Mouse (Mus musculus): ENCODE measurements around the gene Olfr574. TPM values are rescaled to one million over a fixed set of nuclear protein-coding genes. Genes with fewer than 3 reads are reported as not detected.

Olfr574 gene
- polyA plus RNA-seq (2012; rRNA removed) = not detected in 2 replicates

DNA sequence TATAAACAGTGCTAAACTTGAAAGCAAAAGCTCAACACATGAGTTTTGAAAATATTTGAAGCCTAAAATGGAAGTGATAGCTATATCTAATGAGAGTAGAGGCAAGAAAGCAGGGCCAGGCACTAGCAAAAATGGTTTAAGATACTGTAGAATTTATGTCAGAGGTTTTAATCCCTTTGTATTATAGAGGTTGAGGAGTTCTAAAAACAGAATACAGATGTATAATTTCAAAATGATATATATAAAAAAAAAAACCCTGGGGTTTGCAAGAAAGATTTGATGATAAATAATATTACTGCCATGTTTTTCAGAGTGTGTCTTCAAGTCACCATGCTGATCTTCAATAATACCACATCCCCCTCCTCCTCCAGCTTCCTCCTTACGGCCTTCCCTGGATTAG lies at the start of gene Olfr574:
Gene Olfr574 (plus strand): TSS at position 301 of the 400 bp plus-strand sequence.
- 83% methylated on average over 1 of the region's 1 CpGs for WGBS

DNA sequence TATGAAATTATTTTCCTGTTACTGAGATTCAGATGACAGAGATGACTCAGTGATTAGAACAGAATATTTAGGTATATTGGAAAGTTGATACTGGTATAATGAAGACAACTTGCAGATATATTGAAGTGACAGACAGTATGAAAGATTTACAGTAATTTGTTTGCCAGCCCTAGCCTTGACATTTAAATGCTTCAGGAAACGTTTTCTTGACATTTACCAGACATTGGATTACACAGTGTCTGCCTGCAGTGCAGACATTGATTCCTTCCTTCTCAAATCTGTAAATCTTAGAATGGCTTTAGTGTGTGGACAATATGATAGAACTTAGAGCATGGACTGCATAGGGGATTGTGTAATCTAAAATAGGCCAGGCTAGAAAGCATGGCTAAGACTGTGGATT lies 33.0 kb upstream of the Olfr574 start:
- DNase-seq = no peak
- 22% methylated on average over 1 of the region's 1 CpGs for WGBS
- TF ChIP-seq CTCF (IDR thresholded peaks at IDR 0.05; ENCODE audit: insufficient read depth, low read length) (no peak), POLR2A (IDR thresholded peaks at IDR 0.05; ENCODE audit: borderline replicate concordance, extremely low read depth, low read depth, low read length) (no peak)
- no peak overlapping the region for H3K4me3 ChIP-seq (replicated peaks; ENCODE audit: extremely low read depth, low read depth, low read length)
- no peaks in the 10 kb centered on the region for H3K4me1 ChIP-seq (ENCODE audit: control insufficient read depth, insufficient read depth, low read length)

More for the DNA sequence above, at the start of gene Olfr574:
- H3K4me3 ChIP-seq (replicated peaks; ENCODE audit: extremely low read depth, low read depth, low read length) = no peak within 1 kb of the TSS
- no peaks in the 10 kb centered on the region for H3K4me1 ChIP-seq (ENCODE audit: control insufficient read depth, insufficient read depth, low read length)
- no peak for TF ChIP-seq CTCF (IDR thresholded peaks at IDR 0.05; ENCODE audit: insufficient read depth, low read length)
- no peak for TF ChIP-seq POLR2A (IDR thresholded peaks at IDR 0.05; ENCODE audit: borderline replicate concordance, extremely low read depth, low read depth, low read length)
- no peak for DNase-seq

DNA sequence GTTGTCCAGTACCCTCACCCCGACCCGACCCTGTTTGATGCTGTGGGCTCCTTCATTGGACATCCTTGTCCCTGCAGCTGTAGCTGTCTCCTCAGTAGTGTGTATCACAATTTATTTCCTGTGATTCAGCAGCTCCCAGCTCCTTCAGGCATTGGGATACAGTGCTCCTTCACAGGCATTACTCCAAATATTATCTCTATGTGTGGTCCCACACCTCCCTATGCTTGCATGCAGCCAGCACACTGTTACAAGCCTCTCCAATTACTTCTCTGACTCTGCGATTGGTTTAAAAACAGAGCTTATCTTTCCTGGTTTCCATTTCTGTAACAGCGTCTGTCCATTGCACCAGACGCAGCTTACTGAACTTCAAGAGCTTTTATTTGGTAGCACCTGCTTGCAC lies 31.9 kb upstream of the Olfr574 start:
- DNase-seq = no peak
- WGBS = 51% methylated on average over 5 of the region's 5 CpGs
- TF ChIP-seq POLR2A (IDR thresholded peaks at IDR 0.05; ENCODE audit: borderline replicate concordance, extremely low read depth, low read depth, low read length) (no peak), CTCF (IDR thresholded peaks at IDR 0.05; ENCODE audit: insufficient read depth, low read length) (no peak)
- H3K4me1 ChIP-seq (ENCODE audit: control insufficient read depth, insufficient read depth, low read length) = no peaks in the 10 kb centered on the region
- H3K4me3 ChIP-seq (replicated peaks; ENCODE audit: extremely low read depth, low read depth, low read length) = no peak overlapping the region

DNA sequence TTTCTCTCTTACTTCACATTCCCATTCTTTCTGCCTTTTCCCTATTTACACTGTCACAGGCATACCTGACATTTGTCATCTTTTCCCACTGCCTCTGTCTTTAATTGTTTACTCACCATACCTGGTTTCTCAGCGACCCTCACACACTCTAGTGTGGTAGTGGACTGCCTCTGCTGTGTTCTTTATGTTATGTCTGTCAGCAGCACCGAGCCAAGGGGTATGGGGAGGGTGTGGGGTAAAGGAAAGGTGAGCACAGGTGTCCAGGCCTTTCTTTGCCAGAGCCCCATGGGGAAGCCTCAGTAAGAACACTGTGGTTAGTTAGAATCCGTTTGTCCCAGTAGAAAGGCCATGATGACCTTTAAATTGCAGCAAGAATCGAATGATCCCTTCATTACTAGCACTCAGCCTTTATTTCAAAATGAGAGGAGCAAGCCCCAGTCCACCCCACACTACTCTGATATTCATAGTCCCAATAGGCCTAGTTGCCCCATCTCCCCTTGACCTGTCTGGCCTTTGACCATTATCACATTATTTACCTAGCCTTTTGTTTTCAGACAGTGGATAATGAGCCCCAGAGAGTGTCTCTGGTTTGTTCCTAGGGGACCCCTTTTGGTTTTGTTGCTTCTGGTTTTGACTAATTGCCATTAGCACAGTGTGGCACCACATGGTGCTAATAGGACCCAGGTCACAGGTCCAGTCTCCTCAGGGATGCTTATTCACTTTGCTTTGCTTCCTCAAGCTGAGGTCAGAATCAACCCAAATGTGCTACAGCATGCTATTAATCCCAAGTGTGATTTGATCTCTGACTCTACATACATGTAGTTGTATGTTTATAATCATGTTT lies 31.0 kb upstream of the Olfr574 start, which contains the start of gene Olfr571:
Gene Olfr571 (minus strand): TSS at position 505 of the 844 bp plus-strand sequence.
- 52% methylated on average over 4 of the region's 4 CpGs for WGBS
- Histone ChIP-seq H3K4me1 (ENCODE audit: control insufficient read depth, insufficient read depth, low read length) (no peaks in the 10 kb centered on the region), H3K4me3 (replicated peaks; ENCODE audit: extremely low read depth, low read depth, low read length) (no peak within 1 kb of the TSS)
- TF ChIP-seq CTCF (IDR thresholded peaks at IDR 0.05; ENCODE audit: insufficient read depth, low read length) (no peak), POLR2A (IDR thresholded peaks at IDR 0.05; ENCODE audit: borderline replicate concordance, extremely low read depth, low read depth, low read length) (no peak)
- DNase-seq = no peak

DNA sequence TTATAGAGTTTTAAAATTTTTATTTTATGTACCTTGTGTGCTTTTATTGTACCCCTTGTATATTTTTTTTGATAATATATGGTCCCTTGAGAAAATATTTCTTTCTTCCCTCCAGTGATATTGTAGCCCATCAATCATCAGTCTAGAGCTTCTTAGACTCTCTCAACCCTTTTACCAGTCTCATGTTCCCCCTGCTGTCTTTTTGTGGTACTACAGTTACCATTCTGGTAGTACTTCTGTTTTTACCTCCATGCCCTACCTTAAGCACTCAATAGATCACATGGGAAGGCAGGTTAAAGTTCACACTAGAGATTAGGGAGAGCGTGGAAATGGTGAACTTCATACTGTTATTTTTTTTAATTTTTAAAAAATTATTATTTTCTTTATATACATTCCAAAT lies 28.6 kb upstream of the Olfr574 start:
- TF ChIP-seq CTCF (IDR thresholded peaks at IDR 0.05; ENCODE audit: insufficient read depth, low read length) (no peak), POLR2A (IDR thresholded peaks at IDR 0.05; ENCODE audit: borderline replicate concordance, extremely low read depth, low read depth, low read length) (no peak)
- no peak overlapping the region for H3K4me3 ChIP-seq (replicated peaks; ENCODE audit: extremely low read depth, low read depth, low read length)
- no peaks in the 10 kb centered on the region for H3K4me1 ChIP-seq (ENCODE audit: control insufficient read depth, insufficient read depth, low read length)
- DNase-seq = no peak
- WGBS = 5% methylated on average over 1 of the region's 1 CpGs

DNA sequence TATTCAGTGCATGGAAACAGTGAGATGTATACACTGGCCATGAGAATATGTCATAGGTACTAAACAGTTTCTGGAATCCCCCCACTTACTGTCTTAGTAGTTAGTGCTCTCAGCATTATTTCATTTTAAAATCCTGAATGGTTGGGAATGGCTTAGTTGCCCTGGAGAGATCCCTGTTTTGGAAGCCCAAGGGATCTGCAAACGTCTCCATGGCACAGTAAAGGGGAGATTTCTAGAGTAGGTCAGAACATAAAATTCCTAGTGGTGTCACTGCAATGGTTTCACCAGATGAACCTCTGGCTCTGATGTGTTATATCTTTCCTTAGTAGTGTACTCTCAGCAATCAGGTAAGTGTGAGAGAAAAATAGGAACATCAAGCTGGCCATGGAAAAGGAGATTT lies 24.2 kb upstream of the Olfr574 start, which contains the start of gene Olfr572:
Gene Olfr572 (plus strand): TSS at position 301 of the 400 bp plus-strand sequence.
- 56% methylated on average over 1 of the region's 1 CpGs for WGBS
- no peak within 1 kb of the TSS for H3K4me3 ChIP-seq (replicated peaks; ENCODE audit: extremely low read depth, low read depth, low read length)
- TF ChIP-seq CTCF (IDR thresholded peaks at IDR 0.05; ENCODE audit: insufficient read depth, low read length) (no peak), POLR2A (IDR thresholded peaks at IDR 0.05; ENCODE audit: borderline replicate concordance, extremely low read depth, low read depth, low read length) (no peak)
- no peaks in the 10 kb centered on the region for H3K4me1 ChIP-seq (ENCODE audit: control insufficient read depth, insufficient read depth, low read length)
- no peak for DNase-seq

DNA sequence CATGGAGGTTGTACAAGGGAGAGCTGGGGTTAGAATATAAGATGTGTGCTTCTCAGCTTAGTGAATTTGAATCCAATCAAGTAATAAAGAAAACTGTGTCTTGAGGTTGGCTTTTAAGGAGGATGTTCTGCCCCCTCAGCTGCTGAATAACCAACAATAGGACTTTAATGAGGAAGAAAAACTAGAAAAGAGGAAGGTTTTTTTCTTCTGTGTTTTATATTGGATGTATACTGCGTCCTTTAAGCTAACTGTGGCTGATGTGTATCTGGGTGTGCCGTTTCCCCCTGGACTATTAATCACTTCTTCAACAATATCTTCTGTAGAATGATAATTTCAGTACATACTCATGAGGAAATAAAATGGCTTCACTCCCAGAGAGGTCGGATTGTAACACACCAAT lies 21.2 kb upstream of the Olfr574 start:
- 47% methylated on average over 3 of the region's 3 CpGs for WGBS
- no peak overlapping the region for H3K4me3 ChIP-seq (replicated peaks; ENCODE audit: extremely low read depth, low read depth, low read length)
- no peaks in the 10 kb centered on the region for H3K4me1 ChIP-seq (ENCODE audit: control insufficient read depth, insufficient read depth, low read length)
- TF ChIP-seq CTCF (IDR thresholded peaks at IDR 0.05; ENCODE audit: insufficient read depth, low read length) (no peak), POLR2A (IDR thresholded peaks at IDR 0.05; ENCODE audit: borderline replicate concordance, extremely low read depth, low read depth, low read length) (no peak)
- DNase-seq = no peak

DNA sequence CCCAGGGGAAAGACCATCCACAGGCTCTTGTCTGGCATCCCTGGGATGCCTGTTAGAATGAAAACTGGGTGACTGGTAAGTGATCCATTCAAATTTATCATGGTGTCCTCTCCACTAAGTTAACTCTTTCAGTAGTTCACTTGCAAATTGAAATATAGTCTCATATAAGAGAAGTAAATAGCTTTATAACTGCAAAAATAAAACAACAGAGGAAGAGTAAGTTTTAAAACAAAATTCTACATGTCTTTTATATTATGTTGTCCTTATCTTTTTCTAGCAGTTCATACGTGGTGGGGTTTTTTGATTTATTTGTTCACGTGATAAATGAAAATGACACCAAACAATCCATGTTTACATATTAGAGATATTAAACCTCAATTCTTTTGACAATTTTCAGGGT lies 5.8 kb upstream of the Olfr574 start, which contains the start of gene Olfr573-ps1:
Gene Olfr573-ps1 (minus strand): TSS at position 101 of the 400 bp plus-strand sequence.
- 79% methylated on average over 2 of the region's 2 CpGs for WGBS
- Histone ChIP-seq H3K4me1 (ENCODE audit: control insufficient read depth, insufficient read depth, low read length) (no peaks in the 10 kb centered on the region), H3K4me3 (replicated peaks; ENCODE audit: extremely low read depth, low read depth, low read length) (no peak within 1 kb of the TSS)
- no peak for TF ChIP-seq CTCF (IDR thresholded peaks at IDR 0.05; ENCODE audit: insufficient read depth, low read length)
- TF ChIP-seq POLR2A (IDR thresholded peaks at IDR 0.05; ENCODE audit: borderline replicate concordance, extremely low read depth, low read depth, low read length) = no peak
- no peak for DNase-seq

DNA sequence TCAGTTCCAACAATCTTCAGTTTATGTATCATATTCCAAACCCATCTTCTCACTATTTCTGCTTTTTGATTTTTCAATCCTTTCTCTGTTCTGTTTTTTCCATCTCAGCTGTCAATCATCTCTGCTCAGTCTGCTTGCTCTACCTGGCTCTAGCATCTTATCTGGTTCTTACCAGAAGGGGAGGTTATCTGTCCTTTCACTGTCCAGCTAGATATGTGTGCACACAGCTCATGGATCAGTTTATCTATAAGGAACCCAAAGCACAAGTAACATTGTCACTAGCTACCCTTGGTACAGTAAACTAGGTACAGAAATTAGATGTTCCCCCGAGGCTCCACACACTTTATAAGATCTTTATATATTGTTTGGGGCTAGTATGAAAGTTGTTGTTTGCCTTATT lies 4.8 kb upstream of the Olfr574 start:
- no peaks in the 10 kb centered on the region for H3K4me1 ChIP-seq (ENCODE audit: control insufficient read depth, insufficient read depth, low read length)
- no peak for DNase-seq
- WGBS = 79% methylated on average over 1 of the region's 1 CpGs
- H3K4me3 ChIP-seq (replicated peaks; ENCODE audit: extremely low read depth, low read depth, low read length) = no peak overlapping the region
- TF ChIP-seq POLR2A (IDR thresholded peaks at IDR 0.05; ENCODE audit: borderline replicate concordance, extremely low read depth, low read depth, low read length) = no peak
- TF ChIP-seq CTCF (IDR thresholded peaks at IDR 0.05; ENCODE audit: insufficient read depth, low read length) = no peak

DNA sequence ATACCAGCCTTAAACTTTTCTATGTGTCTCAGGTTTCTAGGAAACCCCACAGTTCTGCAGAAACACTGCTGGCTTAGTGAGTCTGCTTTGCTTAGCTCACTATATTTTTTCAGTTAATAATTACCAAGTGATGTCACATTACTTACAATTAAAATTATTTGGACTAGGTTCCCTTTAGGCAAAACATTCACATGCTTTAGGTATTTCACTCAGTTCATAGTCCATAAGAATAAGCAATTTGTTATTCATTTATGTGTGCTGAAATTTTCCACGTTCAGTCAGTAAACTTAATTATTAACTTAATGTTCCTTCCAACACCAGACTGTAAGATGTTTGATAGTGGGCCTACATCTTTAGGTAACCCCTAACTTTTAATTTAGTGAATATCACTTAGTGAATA lies 2.5 kb downstream of the Olfr574 start:
- WGBS = 53% methylated on average over 1 of the region's 1 CpGs
- H3K4me1 ChIP-seq (ENCODE audit: control insufficient read depth, insufficient read depth, low read length) = no peaks in the 10 kb centered on the region
- H3K4me3 ChIP-seq (replicated peaks; ENCODE audit: extremely low read depth, low read depth, low read length) = no peak overlapping the region
- no peak for TF ChIP-seq POLR2A (IDR thresholded peaks at IDR 0.05; ENCODE audit: borderline replicate concordance, extremely low read depth, low read depth, low read length)
- TF ChIP-seq CTCF (IDR thresholded peaks at IDR 0.05; ENCODE audit: insufficient read depth, low read length) = no peak
- DNase-seq = no peak

Data from lung, adult 2 months (tissue).